Mouse (Mus musculus) lung, adult 2 months (tissue): Measurements from ENCODE around the gene Gk5. TPM values are rescaled to one million over a fixed set of nuclear protein-coding genes. Genes with fewer than 3 reads are reported as not detected.

ENCODE experiments used
- DNase-seq: peaks from one replicate; pipeline ENCODE4 v3.0.0; 2022
- H3K4me1 ChIP-seq: fragments of 200-500 bp; 2 replicates; pipeline ENCODE4 v1.6.1; 2011; ENCODE audit warnings: low read length; ENCODE audit not compliant: control insufficient read depth, insufficient read depth
- H3K4me3 ChIP-seq: fragments of 200-500 bp; replicated peaks from 2 replicates; pipeline ENCODE3; 2011; ENCODE audit warnings: low read depth, mild to moderate bottlenecking, control low read depth, low read length; ENCODE audit errors: extremely low read depth
- CTCF ChIP-seq: fragments of 200-500 bp; IDR thresholded peaks from 2 replicates; pipeline ENCODE4 v1.5.1; 2011; ENCODE audit warnings: mild to moderate bottlenecking, low read length, control low read depth; ENCODE audit not compliant: insufficient read depth
- POLR2A ChIP-seq: fragments of 200-500 bp; IDR thresholded peaks from 2 replicates; pipeline ENCODE4 v1.6.1; 2011; ENCODE audit warnings: low read depth, mild to moderate bottlenecking, control low read depth, low read length, borderline replicate concordance; ENCODE audit errors: extremely low read depth
- WGBS: fragments of 180-500 bp; shearing (Covaris S2); methylation state at CpG from one replicate; pipeline ENCODE4 v1.1.7; 2018; 5-methylcytosine and 5-hydroxymethylcytosine counted together
- polyA plus RNA-seq: library from polyadenylated mRNA; depleted of rRNA; stranded (reverse); fragments of >200 nt; gene quantifications from 2 replicates; pipeline ENCODE4 v1.2.3, GENCODE M21; 2012; rRNA removed

Gk5 gene
- polyA plus RNA-seq, 1 experiment: 3.0 TPM

GRCm38 (mm10) chr9:96217299-96217698 is 98.1 kb downstream of the Gk5 start:
- WGBS: 97% methylated on average over 1 of the region's 1 CpGs

GRCm38 (mm10) chr9:96217799-96218198 is 98.6 kb downstream of the Gk5 start:
- no peak for DNase-seq
- H3K4me1 ChIP-seq: no peaks in the 10 kb centered on the region
- no peak for TF ChIP-seq CTCF
- TF ChIP-seq POLR2A: no peak
- no peak overlapping the region for H3K4me3 ChIP-seq

More at GRCm38 (mm10) chr9:96217299-96217698, 98.1 kb downstream of the Gk5 start:
- no peak for TF ChIP-seq POLR2A
- TF ChIP-seq CTCF: no peak
- Histone ChIP-seq H3K4me1 (no peaks in the 10 kb centered on the region), H3K4me3 (no peak overlapping the region)
- DNase-seq: no peak

GRCm38 (mm10) chr9:96219114-96219669 is 100.0 kb downstream of the Gk5 start:
- Histone ChIP-seq H3K4me3 (no peak overlapping the region), H3K4me1 (peaks cover 2% of the 10 kb centered on the region)
- TF ChIP-seq POLR2A (no peak), CTCF (no peak)
- 63% methylated on average over 2 of the region's 2 CpGs for WGBS
- DNase-seq: no peak

- H3K4me3 ChIP-seq: no peak overlapping the region
- H3K4me1 ChIP-seq: peaks cover 2% of the 10 kb centered on the region
- no peak for TF ChIP-seq CTCF
- TF ChIP-seq POLR2A: no peak
- DNase-seq: no peak
Measured at GRCm38 (mm10) chr9:96220419-96220818, 101.3 kb downstream of the Gk5 start.

- DNase-seq: no peak
- WGBS: 58% methylated on average over 2 of the region's 2 CpGs
- Histone ChIP-seq H3K4me3 (no peak overlapping the region), H3K4me1 (peaks cover 2% of the 10 kb centered on the region)
- TF ChIP-seq POLR2A (no peak), CTCF (no peak)
Measured at GRCm38 (mm10) chr9:96223302-96223701, 104.1 kb downstream of the Gk5 start.

GRCm38 (mm10) chr9:96228285-96228684 is 109.1 kb downstream of the Gk5 start:
- no peak for TF ChIP-seq POLR2A
- no peak for TF ChIP-seq CTCF
- no peak for DNase-seq
- H3K4me1 ChIP-seq: peaks cover 2% of the 10 kb centered on the region
- H3K4me3 ChIP-seq: no peak overlapping the region

GRCm38 (mm10) chr9:96230271-96230670 is 111.1 kb downstream of the Gk5 start:
- no peak for DNase-seq
- no peak for TF ChIP-seq POLR2A
- no peak for TF ChIP-seq CTCF
- no peak overlapping the region for H3K4me3 ChIP-seq
- 90% methylated on average over 2 of the region's 2 CpGs for WGBS
- H3K4me1 ChIP-seq: no peaks in the 10 kb centered on the region

Other genes with a start within 250 kb of the Gk5 start
- gene Xrn1, start 164.6 kb upstream of the Gk5 start, polyA plus RNA-seq: 3.7 and 5.7 TPM in 2 replicates
- gene Tfdp2, start 76.9 kb downstream of the Gk5 start, polyA plus RNA-seq: 19.5 and 25.6 TPM in 2 replicates
- gene Atp1b3, start 245.1 kb downstream of the Gk5 start, polyA plus RNA-seq: 98.2 and 101 TPM in 2 replicates